Mouse (Mus musculus): ENCODE results near the gene Epha6. TPM values are rescaled to one million over a fixed set of nuclear protein-coding genes. Genes with fewer than 3 reads are reported as not detected.
A peak's percentile ranks its signal among the peaks of the same experiment; 100 is the strongest.
"Not testable (repeated sequence)": the region's sequence is repeated elsewhere in the genome, so short reads cannot be mapped to it uniquely, and the experiment has no call there.

The Epha6 gene
- polyA plus RNA-seq, 1 experiment: 3.8 TPM

- WGBS: 6% methylated on average over 3 of the region's 3 CpGs
These were observed 733.5 kb downstream of the Epha6 start for GRCm38 (mm10) chr16:59871792-59872191.

GRCm38 (mm10) chr16:59854160-59854717 is 751.1 kb downstream of the Epha6 start:
- DNase-seq: no peak
- Histone ChIP-seq H3K27me3 (ENCODE audit: control insufficient read depth, insufficient read depth, low read length) (no peaks in the 10 kb centered on the region), H3K27ac (ENCODE audit: insufficient read depth, low read length) (no peak overlapping the region), H3K4me1 (ENCODE audit: control insufficient read depth, insufficient read depth, low read length) (no peaks in the 10 kb centered on the region), H3K4me3 (replicated peaks; ENCODE audit: insufficient read depth, low read depth, low read length) (no peak overlapping the region)
- WGBS: 68% methylated on average over 7 of the region's 7 CpGs
- TF ChIP-seq POLR2A (IDR thresholded peaks at IDR 0.05; ENCODE audit: borderline replicate concordance, insufficient read depth, low read length): no peak
- no peak for TF ChIP-seq CTCF (IDR thresholded peaks at IDR 0.05; ENCODE audit: borderline replicate concordance, insufficient read depth, low read depth, low read length)

More at GRCm38 (mm10) chr16:59871792-59872191, 733.5 kb downstream of the Epha6 start:
- Histone ChIP-seq H3K4me3 (replicated peaks; ENCODE audit: insufficient read depth, low read depth, low read length) (no peak overlapping the region), H3K27me3 (ENCODE audit: control insufficient read depth, insufficient read depth, low read length) (no peaks in the 10 kb centered on the region), H3K27ac (ENCODE audit: insufficient read depth, low read length) (no peak overlapping the region), H3K4me1 (ENCODE audit: control insufficient read depth, insufficient read depth, low read length) (no peaks in the 10 kb centered on the region)
- no peak for TF ChIP-seq CTCF (IDR thresholded peaks at IDR 0.05; ENCODE audit: borderline replicate concordance, insufficient read depth, low read depth, low read length)
- TF ChIP-seq POLR2A (IDR thresholded peaks at IDR 0.05; ENCODE audit: borderline replicate concordance, insufficient read depth, low read length): no peak
- peak; percentile 17 to 42 for DNase-seq

GRCm38 (mm10) chr16:59852689-59853088 is 752.6 kb downstream of the Epha6 start:
- no peak overlapping the region for H3K4me3 ChIP-seq (replicated peaks; ENCODE audit: insufficient read depth, low read depth, low read length)
- H3K27ac ChIP-seq (ENCODE audit: insufficient read depth, low read length): no peak overlapping the region
- no peaks in the 10 kb centered on the region for H3K4me1 ChIP-seq (ENCODE audit: control insufficient read depth, insufficient read depth, low read length)
- H3K27me3 ChIP-seq (ENCODE audit: control insufficient read depth, insufficient read depth, low read length): no peaks in the 10 kb centered on the region
- no peak for TF ChIP-seq POLR2A (IDR thresholded peaks at IDR 0.05; ENCODE audit: borderline replicate concordance, insufficient read depth, low read length)
- TF ChIP-seq CTCF (IDR thresholded peaks at IDR 0.05; ENCODE audit: borderline replicate concordance, insufficient read depth, low read depth, low read length): no peak
- DNase-seq: no peak
- 20% methylated on average over 2 of the region's 2 CpGs for WGBS

- Histone ChIP-seq H3K27me3 (ENCODE audit: control insufficient read depth, insufficient read depth, low read length) (no peaks in the 10 kb centered on the region), H3K4me3 (replicated peaks; ENCODE audit: insufficient read depth, low read depth, low read length) (no peak overlapping the region), H3K27ac (ENCODE audit: insufficient read depth, low read length) (no peak overlapping the region), H3K4me1 (ENCODE audit: control insufficient read depth, insufficient read depth, low read length) (no peaks in the 10 kb centered on the region)
- peak; percentile 55 for TF ChIP-seq CTCF (IDR thresholded peaks at IDR 0.05; ENCODE audit: borderline replicate concordance, insufficient read depth, low read depth, low read length)
- TF ChIP-seq POLR2A (IDR thresholded peaks at IDR 0.05; ENCODE audit: borderline replicate concordance, insufficient read depth, low read length): no peak
- 6% methylated on average over 3 of the region's 3 CpGs for WGBS
- DNase-seq: peak; percentile 2 to 16
These were observed 758.8 kb downstream of the Epha6 start for GRCm38 (mm10) chr16:59846574-59846973.

- Histone ChIP-seq H3K27me3 (ENCODE audit: control insufficient read depth, insufficient read depth, low read length) (no peaks in the 10 kb centered on the region), H3K4me1 (ENCODE audit: control insufficient read depth, insufficient read depth, low read length) (no peaks in the 10 kb centered on the region), H3K4me3 (replicated peaks; ENCODE audit: insufficient read depth, low read depth, low read length) (no peak overlapping the region), H3K27ac (ENCODE audit: insufficient read depth, low read length) (no peak overlapping the region)
- DNase-seq: no peak
- no peak for TF ChIP-seq CTCF (IDR thresholded peaks at IDR 0.05; ENCODE audit: borderline replicate concordance, insufficient read depth, low read depth, low read length)
- TF ChIP-seq POLR2A (IDR thresholded peaks at IDR 0.05; ENCODE audit: borderline replicate concordance, insufficient read depth, low read length): no peak
- WGBS: 51% methylated on average over 4 of the region's 4 CpGs
These were observed 768.6 kb downstream of the Epha6 start for GRCm38 (mm10) chr16:59836778-59837177.

- no peak overlapping the region for H3K4me3 ChIP-seq (replicated peaks; ENCODE audit: insufficient read depth, low read depth, low read length)
- no peaks in the 10 kb centered on the region for H3K27me3 ChIP-seq (ENCODE audit: control insufficient read depth, insufficient read depth, low read length)
- no peak for DNase-seq
- no peaks in the 10 kb centered on the region for H3K4me1 ChIP-seq (ENCODE audit: control insufficient read depth, insufficient read depth, low read length)
- TF ChIP-seq CTCF (IDR thresholded peaks at IDR 0.05; ENCODE audit: borderline replicate concordance, insufficient read depth, low read depth, low read length): no peak
- no peak for TF ChIP-seq POLR2A (IDR thresholded peaks at IDR 0.05; ENCODE audit: borderline replicate concordance, insufficient read depth, low read length)
- no peak overlapping the region for H3K27ac ChIP-seq (ENCODE audit: insufficient read depth, low read length)
- WGBS: 56% methylated on average over 10 of the region's 10 CpGs
These were observed 769.0 kb downstream of the Epha6 start for GRCm38 (mm10) chr16:59836304-59836703.

- no peak overlapping the region for H3K27ac ChIP-seq (ENCODE audit: insufficient read depth, low read length)
- no peaks in the 10 kb centered on the region for H3K4me1 ChIP-seq (ENCODE audit: control insufficient read depth, insufficient read depth, low read length)
- DNase-seq: peak in 1 of 2 experiments; percentile 18
- WGBS: 63% methylated on average over 5 of the region's 5 CpGs
- no peak overlapping the region for H3K4me3 ChIP-seq (replicated peaks; ENCODE audit: insufficient read depth, low read depth, low read length)
- H3K27me3 ChIP-seq (ENCODE audit: control insufficient read depth, insufficient read depth, low read length): no peaks in the 10 kb centered on the region
- TF ChIP-seq CTCF (IDR thresholded peaks at IDR 0.05; ENCODE audit: borderline replicate concordance, insufficient read depth, low read depth, low read length) (no peak), POLR2A (IDR thresholded peaks at IDR 0.05; ENCODE audit: borderline replicate concordance, insufficient read depth, low read length) (no peak)
These were observed 772.9 kb downstream of the Epha6 start for GRCm38 (mm10) chr16:59832468-59832867.

GRCm38 (mm10) chr16:59829655-59830054 is 775.7 kb downstream of the Epha6 start:
- TF ChIP-seq POLR2A (IDR thresholded peaks at IDR 0.05; ENCODE audit: borderline replicate concordance, insufficient read depth, low read length): no peak
- TF ChIP-seq CTCF (IDR thresholded peaks at IDR 0.05; ENCODE audit: borderline replicate concordance, insufficient read depth, low read depth, low read length): no peak
- 94% methylated on average over 13 of the region's 13 CpGs for WGBS
- Histone ChIP-seq H3K4me3 (replicated peaks; ENCODE audit: insufficient read depth, low read depth, low read length) (no peak overlapping the region), H3K4me1 (ENCODE audit: control insufficient read depth, insufficient read depth, low read length) (no peaks in the 10 kb centered on the region), H3K27me3 (ENCODE audit: control insufficient read depth, insufficient read depth, low read length) (no peaks in the 10 kb centered on the region), H3K27ac (ENCODE audit: insufficient read depth, low read length) (no peak overlapping the region)
- no peak for DNase-seq

GRCm38 (mm10) chr16:59799790-59800189 is 805.5 kb downstream of the Epha6 start:
- H3K4me3 ChIP-seq (replicated peaks; ENCODE audit: insufficient read depth, low read depth, low read length); H3K27me3 ChIP-seq (ENCODE audit: control insufficient read depth, insufficient read depth, low read length); H3K27ac ChIP-seq (ENCODE audit: insufficient read depth, low read length); DNase-seq; H3K4me1 ChIP-seq (ENCODE audit: control insufficient read depth, insufficient read depth, low read length): not testable (repeated sequence)
- WGBS: 78% methylated on average over 4 of the region's 4 CpGs
